Mouse (Mus musculus) neutrophil, adult 5-6 weeks (primary cell): Measurements from ENCODE around the gene Cib3. TPM values are rescaled to one million over a fixed set of nuclear protein-coding genes. Genes with fewer than 3 reads are reported as not detected.

ENCODE experiments used
- ATAC-seq: fragments of 151-379, 151-347 bp; 2 replicates; pipeline ENCODE4 v1.8.0; 2017; ENCODE audit warnings: mild to moderate bottlenecking, moderate TSS enrichment; ENCODE audit not compliant: insufficient number of reproducible peaks, poor library complexity, low FRiP score, severe bottlenecking; ENCODE audit errors: extremely low read depth
- total RNA-seq: library from RNA; stranded (forward); fragments of 200-1000 nt; gene quantifications from 2 replicates; pipeline ENCODE4 v1.2.3, GENCODE M21; 2017

Cib3 gene
- total RNA-seq, result 1.6 and 1.7 TPM in 2 replicates

DNA sequence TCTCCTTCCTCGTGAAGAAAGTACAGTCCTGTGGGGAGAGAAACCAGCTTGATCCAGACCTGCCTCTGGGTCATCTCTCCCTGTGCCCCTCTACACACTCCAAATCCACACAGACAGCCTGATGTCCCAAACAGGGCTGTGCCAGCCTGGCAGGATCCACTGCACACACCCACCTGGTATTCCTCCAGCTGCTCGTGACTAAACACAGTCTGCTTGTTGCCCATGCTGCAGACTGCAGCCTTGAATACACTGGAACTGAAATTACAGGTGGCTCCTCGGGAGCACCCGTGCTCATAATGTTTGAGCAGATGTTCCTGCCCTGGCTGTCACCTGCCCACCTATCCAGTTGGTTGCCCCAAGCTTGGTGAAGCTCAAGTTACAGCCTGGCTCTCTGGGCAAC, at the start of gene Cib3:
Gene Cib3 (minus strand): TSS at position 87 of the 400 bp plus-strand sequence.
- no peak for ATAC-seq

DNA sequence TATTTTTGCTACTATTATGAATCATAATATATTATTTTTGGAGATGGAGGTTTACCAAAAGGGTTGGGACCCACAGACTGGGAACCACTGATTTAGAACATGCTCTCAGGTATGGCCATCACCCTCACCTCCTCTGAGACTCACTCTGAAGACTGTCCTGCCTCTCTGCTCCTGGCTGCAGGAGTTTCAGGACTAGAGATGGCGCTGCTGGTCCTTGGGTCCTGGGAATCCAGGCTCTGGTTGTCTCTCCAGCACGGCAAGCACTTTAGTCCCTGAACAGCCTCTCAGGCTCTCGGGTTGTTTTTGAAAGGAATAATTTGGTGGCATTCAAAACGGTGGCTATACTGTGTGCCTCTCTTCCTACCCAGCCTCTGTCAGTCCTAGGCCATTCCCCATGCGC, 49.2 kb upstream of the Cib3 start:
- ATAC-seq, result no peak

GRCm38 (mm10) chr8:72261431-72261830, 48.8 kb upstream of the Cib3 start:
- ATAC-seq, result no peak

- ATAC-seq, result peak; percentile 77
Measured at GRCm38 (mm10) chr8:72261019-72261418, 48.4 kb upstream of the Cib3 start.

GRCm38 (mm10) chr8:72260585-72260984, 47.9 kb upstream of the Cib3 start:
- no peak for ATAC-seq

GRCm38 (mm10) chr8:72259862-72260261, 47.2 kb upstream of the Cib3 start:
- no peak for ATAC-seq

DNA sequence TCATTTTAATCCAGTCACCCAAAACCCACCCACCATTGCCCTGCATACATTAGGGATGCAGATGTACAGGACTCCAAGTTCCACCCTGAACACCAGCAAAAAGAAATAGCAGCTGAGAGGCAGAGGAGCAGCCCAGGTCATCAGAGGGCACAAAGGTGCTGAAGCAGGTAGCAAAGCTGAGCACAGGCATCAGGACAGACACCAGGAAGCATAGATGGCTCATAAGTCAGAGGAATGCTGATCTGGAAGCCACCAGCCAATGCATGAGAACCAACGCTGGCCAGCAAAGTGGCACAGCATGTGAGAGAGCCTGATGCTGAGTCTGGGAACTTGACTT, 45.2 kb upstream of the Cib3 start:
- no peak for ATAC-seq

DNA sequence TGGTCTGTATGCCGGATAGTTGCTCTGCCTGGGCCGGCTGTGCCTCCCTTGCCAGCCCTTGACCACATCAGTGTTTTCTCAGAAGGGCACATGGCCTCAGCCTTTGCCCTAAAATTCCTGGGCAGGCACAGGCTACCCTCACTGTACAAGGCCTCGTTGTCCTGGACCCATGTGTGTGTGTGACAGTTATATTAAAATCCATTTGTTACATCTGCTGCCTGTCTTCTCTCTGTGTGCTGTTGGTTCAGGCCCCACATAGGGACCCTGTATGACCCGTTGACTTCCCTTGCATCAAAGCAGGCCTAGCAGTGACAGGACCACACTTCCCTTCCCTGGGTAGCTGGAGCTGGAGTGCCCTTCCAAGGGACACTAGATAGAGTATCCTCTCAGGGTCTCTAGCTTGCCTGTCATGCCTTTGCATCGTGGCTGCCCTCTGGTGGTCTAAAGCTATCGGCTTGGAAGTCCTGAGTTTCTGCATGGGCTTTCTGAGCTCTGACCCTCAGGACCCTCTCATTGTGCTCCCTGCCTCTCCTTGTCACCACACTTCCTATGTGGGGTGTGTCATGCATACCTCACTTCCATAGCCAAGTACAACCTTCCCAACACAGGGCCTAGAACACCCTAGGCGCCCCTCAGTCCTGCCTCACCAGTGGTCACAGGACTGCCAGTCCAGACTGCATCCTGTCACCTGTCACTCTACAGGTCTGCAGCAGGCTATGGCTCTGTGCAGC, 44.7 kb upstream of the Cib3 start:
- no peak for ATAC-seq

- no peak for ATAC-seq
Measured at GRCm38 (mm10) chr8:72244610-72245009, 32.0 kb upstream of the Cib3 start.

DNA sequence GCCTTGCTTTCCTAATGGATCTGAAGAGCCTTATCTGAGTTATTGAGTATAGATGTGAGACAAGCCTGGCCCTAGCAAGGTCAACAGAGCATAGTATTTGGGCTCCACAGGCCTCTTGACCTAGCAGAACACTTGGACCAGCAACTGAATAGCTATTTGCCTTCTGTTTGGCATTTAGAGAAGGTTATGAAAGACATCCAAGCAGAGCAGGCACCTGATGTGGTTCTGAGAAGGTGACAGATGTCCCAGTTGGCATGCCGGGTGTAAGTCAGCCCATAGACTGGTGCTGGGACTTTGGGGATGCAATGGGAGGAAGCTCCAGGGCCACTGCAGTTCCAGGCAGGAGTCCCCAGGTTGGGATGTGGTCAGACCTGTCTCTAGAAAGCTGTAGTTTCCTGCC, 29.6 kb upstream of the Cib3 start:
- ATAC-seq, result no peak

- no peak for ATAC-seq
Measured at GRCm38 (mm10) chr8:72240951-72241350, 28.3 kb upstream of the Cib3 start.

GRCm38 (mm10) chr8:72240403-72240763, 27.7 kb upstream of the Cib3 start:
- no peak for ATAC-seq

GRCm38 (mm10) chr8:72239499-72240402, 27.1 kb upstream of the Cib3 start, which contains the start of gene Ap1m1:
Ap1m1 (plus strand) TSS chr8:72240018.
- peak; percentile 84 for ATAC-seq

GRCm38 (mm10) chr8:72222656-72223055, 10.0 kb upstream of the Cib3 start:
- no peak for ATAC-seq

DNA sequence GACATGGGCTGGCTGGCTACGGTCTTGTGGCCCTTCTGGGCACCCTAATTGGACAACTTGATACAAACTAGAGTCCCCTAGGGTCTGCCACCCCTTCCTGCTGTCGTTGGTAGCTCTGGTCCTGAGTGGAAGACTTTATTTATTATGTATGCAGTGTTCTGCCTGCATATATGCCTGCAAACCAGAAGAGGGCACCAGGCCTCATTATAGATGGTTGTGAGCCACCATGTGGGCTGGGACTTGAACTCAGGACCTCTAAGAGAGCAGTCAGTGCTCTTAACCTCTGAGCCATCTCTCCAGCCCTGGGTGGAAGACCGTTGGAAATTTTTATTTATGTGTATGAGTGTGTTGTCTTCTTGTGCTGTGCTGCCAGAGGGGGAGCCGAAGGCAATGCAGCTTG, 8.1 kb upstream of the Cib3 start:
- no peak for ATAC-seq

- ATAC-seq, result peak; percentile 93
Measured at GRCm38 (mm10) chr8:72219541-72220363, 7.1 kb upstream of the Cib3 start, which contains the start of gene Fam32a. Fam32a (plus strand) TSS chr8:72219730.

DNA sequence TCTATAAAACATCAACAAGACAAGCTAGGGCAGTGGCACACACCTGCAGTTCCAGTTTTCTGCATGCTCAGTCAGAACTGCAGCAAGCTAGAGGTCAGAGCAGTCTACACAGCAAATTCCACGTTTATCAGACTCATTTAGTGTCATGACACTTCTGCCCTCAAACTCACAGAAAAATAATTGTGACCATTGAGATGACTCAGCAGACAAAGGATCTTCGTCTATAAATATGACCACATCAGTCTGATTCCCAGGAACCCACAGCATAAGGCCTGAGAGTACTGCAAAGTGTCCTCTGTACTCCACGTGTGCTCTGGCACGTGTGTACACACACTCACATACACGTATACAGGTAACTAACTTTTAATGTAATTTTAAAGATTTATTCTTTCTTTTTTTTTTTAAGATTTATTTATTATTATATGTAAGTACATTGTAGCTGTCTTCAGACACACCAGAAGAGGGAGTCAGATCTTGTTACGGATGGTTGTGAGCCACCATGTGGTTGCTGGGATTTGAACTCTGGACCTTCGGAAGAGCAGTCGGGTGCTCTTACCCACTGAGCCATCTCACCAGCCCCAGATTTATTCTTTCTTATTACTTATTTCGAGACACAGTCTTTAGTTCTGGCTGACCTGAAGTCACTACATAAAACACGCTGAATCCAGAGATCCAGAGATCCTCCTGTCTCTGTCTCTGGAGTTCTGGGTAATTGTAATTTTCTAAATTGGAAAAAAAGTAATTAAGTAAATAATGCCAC, 6.3 kb upstream of the Cib3 start:
- no peak for ATAC-seq

DNA sequence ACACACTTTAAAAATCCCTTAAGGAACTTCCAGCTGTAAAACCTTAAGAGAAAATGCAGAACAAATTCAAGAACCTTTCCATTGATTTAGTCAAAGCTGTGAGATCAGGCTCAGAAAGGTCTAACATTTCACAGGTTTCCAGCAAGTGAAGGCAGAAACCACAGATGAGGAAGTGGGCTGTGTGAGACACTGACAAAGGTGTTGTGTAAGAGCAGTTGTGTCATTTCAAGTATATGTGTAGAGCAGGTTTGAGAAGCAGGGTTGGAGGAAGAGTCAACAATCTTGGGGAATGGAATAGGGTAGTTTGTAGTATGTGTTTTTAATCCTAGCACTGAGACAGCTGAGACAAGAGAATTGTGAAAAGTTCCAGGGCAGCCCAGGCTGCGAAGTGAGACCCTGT, 3.2 kb upstream of the Cib3 start:
- ATAC-seq, result peak; percentile 62

GRCm38 (mm10) chr8:72215060-72215459, 2.4 kb upstream of the Cib3 start:
- peak; percentile 36; the same call in 1 of the 2 replicates for ATAC-seq
